19 mouse cellular contexts compared by ENCODE assay signal in the genomic region with DNA sequence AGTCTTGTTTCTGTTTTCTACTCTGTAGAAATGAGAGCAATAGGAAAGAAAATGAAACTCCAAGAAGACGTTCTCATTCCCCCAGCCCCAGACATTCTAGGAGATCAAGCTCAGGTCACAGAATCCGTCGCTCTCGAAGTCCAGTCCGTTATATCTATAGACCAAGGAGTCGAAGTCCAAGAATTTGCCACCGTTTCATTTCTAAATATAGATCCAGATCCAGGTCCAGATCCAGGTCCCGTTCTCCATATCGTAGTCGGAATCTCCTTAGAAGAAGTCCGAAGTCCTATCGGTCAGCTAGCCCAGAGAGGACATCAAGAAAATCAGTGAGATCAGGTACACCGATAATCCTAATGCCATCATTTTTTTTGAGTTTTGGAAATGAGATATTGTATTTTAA.
"Had no signal": no experiment of that assay in that cellular context is flagged by ENCODE, and none has a peak within 500 bp of the region (broad histone marks: within the 10 kb centered on the region; RNA-seq: fewer than 3 reads in every experiment).

No protein-coding gene starts in this region.

- H3K4me3 ChIP-seq: lung, embryonic 15.5 days; megakaryocyte, embryonic 14.5 days; midbrain, embryonic 13.5 days; midbrain, embryonic 15.5 days; neural tube, embryonic 12.5 days; stomach, embryonic 15.5 days had no signal

- H3K27ac ChIP-seq: lung, embryonic 15.5 days; macrophage; midbrain, embryonic 13.5 days; midbrain, embryonic 15.5 days; neural tube, embryonic 12.5 days; stomach, embryonic 15.5 days; stomach, postnatal 0 days had no signal

- DNase-seq: liver, postnatal 0 days; lung, adult 2 months; lung, postnatal 14 days; lung, postnatal 36 days; retina, postnatal 1 day; right cerebral cortex, adult 18-20 months; right cerebral cortex, postnatal 25 days; right cerebral cortex, postnatal 4 days; thymus, adult 2 months; thymus, postnatal 25 days; thymus, postnatal 4 days had no signal
